Mouse (Mus musculus) layer of hippocampus, postnatal 14 days (tissue): ENCODE measurements around the gene Mrpl34. TPM values are rescaled to one million over a fixed set of nuclear protein-coding genes. Genes with fewer than 3 reads are reported as not detected.

Experiments used
- DNase-seq, 2 experiments: peaks; one replicate each; pipeline ENCODE4 v3.0.0; 2021 to 2022; ENCODE audit warnings: low spot score in 2 of 2, mixed read lengths in 1 of 2
- total RNA-seq, 2 experiments: library from RNA; stranded (reverse); gene quantifications; 2 replicates each; pipeline ENCODE4 v1.2.3; 2021

Mrpl34 gene
- total RNA-seq, 2 experiments from 2014 or later, result 52.6 to 62.7 TPM

GRCm38 (mm10) chr8:71488454-71488853 is 23.7 kb downstream of the Mrpl34 start:
- DNase-seq, result peak; percentile 83 to 94

GRCm38 (mm10) chr8:71495039-71495438 is 30.3 kb downstream of the Mrpl34 start:
- DNase-seq, result peak; percentile 78 to 85

GRCm38 (mm10) chr8:71495811-71496210 is 31.1 kb downstream of the Mrpl34 start:
- DNase-seq, result no peak

GRCm38 (mm10) chr8:71496481-71496880 is 31.7 kb downstream of the Mrpl34 start:
- DNase-seq, result no peak

- no peak for DNase-seq
Observed at GRCm38 (mm10) chr8:71497077-71497645, 32.4 kb downstream of the Mrpl34 start.

GRCm38 (mm10) chr8:71497881-71498501 is 33.2 kb downstream of the Mrpl34 start:
- no peak for DNase-seq

- no peak for DNase-seq
Observed at GRCm38 (mm10) chr8:71498816-71499690, 34.3 kb downstream of the Mrpl34 start.

- no peak for DNase-seq
Observed at GRCm38 (mm10) chr8:71504349-71504748, 39.6 kb downstream of the Mrpl34 start.

GRCm38 (mm10) chr8:71505326-71505725 is 40.6 kb downstream of the Mrpl34 start:
- no peak for DNase-seq

GRCm38 (mm10) chr8:71505979-71506378 is 41.2 kb downstream of the Mrpl34 start:
- DNase-seq, result no peak

- DNase-seq, result peak; percentile 69 to 75
Observed at GRCm38 (mm10) chr8:71507589-71508104, 42.9 kb downstream of the Mrpl34 start.

GRCm38 (mm10) chr8:71509316-71509715 is 44.6 kb downstream of the Mrpl34 start:
- DNase-seq, result no peak

- no peak for DNase-seq
Observed at GRCm38 (mm10) chr8:71511644-71512043, 46.9 kb downstream of the Mrpl34 start, which contains the start of gene Plvap. TSS of gene Plvap (minus strand) at chr8:71511752.

- no peak for DNase-seq
Observed at GRCm38 (mm10) chr8:71513018-71513754, 48.4 kb downstream of the Mrpl34 start.

- DNase-seq, result no peak
Observed at GRCm38 (mm10) chr8:71515043-71515442, 50.3 kb downstream of the Mrpl34 start.

Other genes with a start within 250 kb of the Mrpl34 start
- gene Myo9b, start 192.2 kb upstream of the Mrpl34 start, total RNA-seq, result 10 to 100 TPM; 31.2 to 36.4 TPM
- 10 to 100 TPM; 13.9 to 14.6 TPM for gene Haus8, start 192.0 kb upstream of the Mrpl34 start, total RNA-seq
- 10 to 100 TPM; 84.9 to 96.2 TPM for gene Use1, start 98.1 kb upstream of the Mrpl34 start, total RNA-seq
- gene Ocel1, start 93.7 kb upstream of the Mrpl34 start, total RNA-seq, result 10 to 100 TPM; 16.0 to 18.1 TPM
- gene Nr2f6, start 83.0 kb upstream of the Mrpl34 start, total RNA-seq, result 10 to 100 TPM; 33.9 to 36.7 TPM
- gene Ushbp1, start 69.2 kb upstream of the Mrpl34 start, total RNA-seq, result 1 to 10 TPM; 5.1 to 5.2 TPM
- gene Babam1, start 68.1 kb upstream of the Mrpl34 start, total RNA-seq, result 10 to 100 TPM; 89.1 to 96.7 TPM
- gene Ankle1, start 58.9 kb upstream of the Mrpl34 start, total RNA-seq, result 1 to 10 TPM in 1 of 2 experiments, under 1 TPM in 1; 0.60 to 1.7 TPM
- gene Abhd8, start 1.3 kb upstream of the Mrpl34 start, total RNA-seq, result 100 to 1,000 TPM; 179 to 181 TPM
- 100 to 1,000 TPM; 104 to 110 TPM for gene Dda1, start 4.2 kb downstream of the Mrpl34 start, total RNA-seq
- gene Ano8, start 21.0 kb downstream of the Mrpl34 start, total RNA-seq, result 10 to 100 TPM; 60.1 to 62.4 TPM
- 10 to 100 TPM; 30.6 to 33.3 TPM for gene Gtpbp3, start 23.1 kb downstream of the Mrpl34 start, total RNA-seq
- gene Plvap, start 46.8 kb downstream of the Mrpl34 start, total RNA-seq, result 1 to 10 TPM; 7.2 to 7.6 TPM
- not detected for gene Ccdc194, start 60.8 kb downstream of the Mrpl34 start, total RNA-seq
- 1 to 10 TPM; 3.4 to 5.5 TPM for gene Bst2, start 72.5 kb downstream of the Mrpl34 start, total RNA-seq
- 10 to 100 TPM; 33.8 to 36.2 TPM for gene Mvb12a, start 78.0 kb downstream of the Mrpl34 start, total RNA-seq
- gene Tmem221, start 93.9 kb downstream of the Mrpl34 start, total RNA-seq, result under 1 TPM in 1 of 2 experiments, not detected in 1; 0.35 TPM
- gene Nxnl1, start 101.6 kb downstream of the Mrpl34 start, total RNA-seq, result under 1 TPM; 0.12 to 0.21 TPM
- gene Slc27a1, start 103.9 kb downstream of the Mrpl34 start, total RNA-seq, result 100 to 1,000 TPM in 1 of 2 experiments, 10 to 100 TPM in 1; 90.9 to 101 TPM
- gene Pgls, start 127.2 kb downstream of the Mrpl34 start, total RNA-seq, result 10 to 100 TPM; 59.0 to 61.6 TPM
- gene Fam129c, start 132.7 kb downstream of the Mrpl34 start, total RNA-seq, result 1 to 10 TPM; 2.6 to 2.7 TPM
- 10 to 100 TPM; 58.4 to 62.9 TPM for gene Colgalt1, start 146.0 kb downstream of the Mrpl34 start, total RNA-seq
- 100 to 1,000 TPM; 268 to 281 TPM for gene Unc13a, start 206.8 kb downstream of the Mrpl34 start, total RNA-seq
- 1 to 10 TPM; 7.1 to 7.7 TPM for gene Jak3, start 211.3 kb downstream of the Mrpl34 start, total RNA-seq
- gene Insl3, start 224.3 kb downstream of the Mrpl34 start, total RNA-seq, result 1 to 10 TPM; 2.6 to 3.0 TPM
- under 1 TPM; 0.23 to 0.48 TPM for gene B3gnt3, start 236.8 kb downstream of the Mrpl34 start, total RNA-seq